ENCODE assay signal across 25 mouse cellular contexts in the genomic region with DNA sequence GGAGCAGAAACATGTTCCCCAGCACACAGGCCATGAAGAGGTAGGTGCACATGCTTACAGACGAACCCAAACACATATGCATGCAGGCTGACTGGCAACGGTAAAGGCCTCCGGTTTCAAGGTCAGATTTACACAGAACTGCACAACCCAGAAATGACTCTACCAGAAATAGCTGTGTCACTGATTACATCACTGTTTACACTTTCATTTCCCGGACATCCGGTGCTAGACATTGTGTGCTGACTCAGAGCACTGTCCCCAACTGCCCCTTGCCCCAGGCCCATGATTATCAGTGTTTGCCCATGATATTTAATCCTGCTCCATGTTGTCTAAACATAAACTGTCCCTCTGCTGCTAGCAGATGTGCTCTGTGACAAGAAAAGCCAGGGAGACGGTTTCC. TPM values are rescaled to one million over a fixed set of nuclear protein-coding genes. Genes with fewer than 3 reads are reported as not detected.
DNase-seq lines count a peak whose midpoint lies in the region; ATAC-seq and TF ChIP-seq lines count a peak whose summit lies in the region.
"Had no signal": no experiment of that assay in that cellular context is flagged by ENCODE, and none has a peak within 500 bp of the region (broad histone marks: within the 10 kb centered on the region; RNA-seq: fewer than 3 reads in every experiment).

No protein-coding gene starts in this region.

- no peaks in the 10 kb centered on the region for H3K27me3 ChIP-seq in liver, embryonic 14.5 days (ENCODE audit: control insufficient read depth, insufficient read depth, low read length)
- H3K27me3 ChIP-seq in stomach, embryonic 16.5 days (ENCODE audit: control insufficient read depth, insufficient read depth, low read length): no peaks in the 10 kb centered on the region
- H3K27me3 ChIP-seq: heart, embryonic 15.5 days; hindbrain, embryonic 15.5 days; limb, embryonic 13.5 days had no signal

- TF ChIP-seq EP300 in liver, embryonic 14.5 days (IDR thresholded peaks at IDR 0.05; ENCODE audit: low read depth): no peak

- peak; percentile 60 for ATAC-seq in liver, embryonic 14.5 days (ENCODE audit: insufficient read depth)
- peak; percentile 33; the same call in 1 of the 2 replicates for ATAC-seq in stomach, embryonic 16.5 days (ENCODE audit: insufficient read depth, low FRiP score)
- ATAC-seq in frontal cortex, adult (ENCODE audit: low TSS enrichment): no peak
- ATAC-seq: forebrain, postnatal 0 days had no signal

- H3K4me3 ChIP-seq in liver, embryonic 14.5 days (ENCODE audit: insufficient read depth in 1 of 2, low read depth in 2 of 2, low read length in 2 of 2): no peak overlapping the region
- H3K4me3 ChIP-seq in stomach, embryonic 16.5 days (replicated peaks; ENCODE audit: low read length): no peak overlapping the region
- H3K4me3 ChIP-seq: forebrain, embryonic 10.5 days; heart, embryonic 15.5 days; hindbrain, embryonic 15.5 days; layer of hippocampus, adult 2 months; limb, embryonic 13.5 days had no signal

- no peak overlapping the region for H3K9ac ChIP-seq in liver, embryonic 14.5 days (replicated peaks)
- no peak overlapping the region for H3K9ac ChIP-seq in stomach, embryonic 16.5 days (ENCODE audit: low read length)
- H3K9ac ChIP-seq: forebrain, postnatal 0 days; heart, embryonic 15.5 days; hindbrain, embryonic 15.5 days; limb, embryonic 13.5 days had no signal

- no peak overlapping the region for H3K4me2 ChIP-seq in liver, embryonic 14.5 days (ENCODE audit: low read depth)
- H3K4me2 ChIP-seq in stomach, embryonic 16.5 days (ENCODE audit: low read depth, low read length): no peak overlapping the region
- H3K4me2 ChIP-seq: heart, embryonic 15.5 days; hindbrain, embryonic 15.5 days; limb, embryonic 13.5 days had no signal

- no peak overlapping the region for H3K27ac ChIP-seq in liver, embryonic 14.5 days
- no peak overlapping the region for H3K27ac ChIP-seq in stomach, embryonic 16.5 days (ENCODE audit: low read length)
- H3K27ac ChIP-seq: forebrain, embryonic 10.5 days; heart, embryonic 15.5 days; hindbrain, embryonic 15.5 days; layer of hippocampus, adult 2 months; limb, embryonic 13.5 days; macrophage had no signal

- H3K4me1 ChIP-seq in liver, embryonic 14.5 days (replicated peaks; ENCODE audit: control insufficient read depth in 2 of 2, insufficient read depth in 2 of 2, low read length in 1 of 2): peaks cover 0 to 2% of the 10 kb centered on the region in 2 experiments; a peak in 1 of 4 replicates
- H3K4me1 ChIP-seq in stomach, embryonic 16.5 days (ENCODE audit: control insufficient read depth, insufficient read depth, low read length): no peaks in the 10 kb centered on the region
- H3K4me1 ChIP-seq: forebrain, embryonic 10.5 days had no signal

- 23% methylated on average over 6 of the region's 6 CpGs for whole genome bisulfite sequencing in liver, embryonic 14.5 days (ENCODE audit: insufficient replicate concordance)
- 40% methylated on average over 6 of the region's 6 CpGs for WGBS in stomach, embryonic 16.5 days

- no peaks in the 10 kb centered on the region for H3K36me3 ChIP-seq in liver, embryonic 14.5 days (replicated peaks; ENCODE audit: control insufficient read depth, insufficient read depth, low read depth)
- no peaks in the 10 kb centered on the region for H3K36me3 ChIP-seq in stomach, embryonic 16.5 days (ENCODE audit: control insufficient read depth, insufficient read depth, low read length)
- H3K36me3 ChIP-seq: forebrain, embryonic 10.5 days; heart, embryonic 15.5 days; hindbrain, embryonic 15.5 days; limb, embryonic 13.5 days had no signal

- H3K9me3 ChIP-seq in liver, embryonic 14.5 days (ENCODE audit: control insufficient read depth, low read length): no peaks in the 10 kb centered on the region
- H3K9me3 ChIP-seq in stomach, embryonic 16.5 days (replicated peaks; ENCODE audit: control insufficient read depth, low read length): no peaks in the 10 kb centered on the region
- H3K9me3 ChIP-seq: forebrain, embryonic 10.5 days; heart, embryonic 15.5 days; hindbrain, embryonic 15.5 days; limb, embryonic 13.5 days had no signal

- peak; percentile 4 for DNase-seq in heart, postnatal 10 days
- DNase-seq in heart, postnatal 36 days: no peak
- DNase-seq in 416B (ENCODE audit: low read depth): peak; percentile 51
- peak in 1 of 3 experiments; percentile 13 for DNase-seq in liver, embryonic 14.5 days (ENCODE audit: low read depth in 3 of 3, low spot score in 3 of 3)
- DNase-seq in ovary, postnatal 14 days (ENCODE audit: low spot score): no peak
- DNase-seq: adrenal gland, postnatal 10 days; B cell, adult 2 months; cerebellum, adult 18-20 months; cerebellum, postnatal 14 days; forebrain, postnatal 0 days; gastrocnemius, postnatal 36 days; kidney, adult 9 months; kidney, postnatal 14 days; right cerebral cortex, postnatal 25 days had no signal

- no peak for TF ChIP-seq CTCF in liver, embryonic 14.5 days (IDR thresholded peaks at IDR 0.05; ENCODE audit: low read depth)

- intact Hi-C loops in heart, postnatal 10 days (cut with DNase I): no loop called here
- intact Hi-C loops in heart, postnatal 36 days (cut with DNase I): no loop called here

RNA-seq across cellular contexts. Expression of a gene that starts 32.2 kb away (rescaled TPM):
- 1 to 10 TPM; 1.0 to 1.4 TPM for total RNA-seq in heart, postnatal 10 days (2021)
- total RNA-seq in heart, postnatal 36 days (2021): under 1 TPM; 0.42 to 0.43 TPM
- 0.56 and 0.62 TPM in 2 replicates for polyA plus RNA-seq in liver, embryonic 14.5 days (2012; rRNA removed)
- 0.37 and 0.73 TPM in 2 replicates for polyA plus RNA-seq in liver, embryonic 14.5 days (2014; fragmentation: Nextera tagmentation; extraction: Ambion mirVana)
- polyA plus RNA-seq in stomach, embryonic 16.5 days (2015; fragmentation: Nextera tagmentation; extraction: Ambion mirVana): 1.7 and 1.8 TPM in 2 replicates
- total RNA-seq: gastrocnemius, postnatal 36 days; hematopoietic stem cell, adult 5-6 weeks; MEL had no signal
- polyA plus RNA-seq: macrophage; spleen, adult 2 months had no signal

Comparison
In these comparisons a context has a peak if more than half of its experiments do, and no peak if none do; other contexts are left out.
1. DNase-seq: peak in heart, postnatal 10 days (2 of 2) and 416B (single experiment); none in heart, postnatal 36 days (0 of 2) and ovary, postnatal 14 days (single experiment).